Mouse (Mus musculus): ENCODE results near the gene Tubb2a.

DNA sequence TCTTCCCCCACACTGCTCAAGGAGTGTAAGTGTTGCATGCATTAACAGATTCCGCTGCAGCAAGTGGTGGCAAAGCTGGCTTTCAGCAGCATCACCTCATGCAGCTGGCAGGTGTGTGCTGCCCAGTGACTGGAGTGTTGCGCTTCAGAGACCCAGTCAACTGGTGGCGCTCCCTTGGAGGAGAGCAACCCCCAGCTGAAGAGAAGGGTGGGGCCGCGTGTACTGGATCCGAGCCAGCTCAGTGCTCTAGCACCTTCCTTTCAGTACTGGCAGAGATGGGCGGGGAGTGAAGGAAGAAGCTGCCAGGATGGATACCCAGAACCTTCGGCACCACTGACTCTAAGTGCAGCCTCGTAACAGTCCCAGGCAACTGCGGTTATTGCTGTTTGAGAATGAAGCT, 15.3 kb downstream of the Tubb2a start:
- TF ChIP-seq MXI1 (IDR thresholded peaks at IDR 0.05; ENCODE audit: low read depth, low read length) (no peak), MAX (IDR thresholded peaks at IDR 0.05; ENCODE audit: low read length) (no peak), CTCF (conservative IDR thresholded peaks at IDR 0.05 in 1 of 2, IDR thresholded peaks at IDR 0.05 in 1 of 2; ENCODE audit: low read depth in 2 of 2, low read length in 2 of 2) (no peak), NELFE (IDR thresholded peaks at IDR 0.05; ENCODE audit: low read depth, low read length) (no peak), POLR2A (IDR thresholded peaks at IDR 0.05; ENCODE audit: low read depth, low read length) (no peak), NRF1 (IDR thresholded peaks at IDR 0.05; ENCODE audit: low read depth, low read length) (no peak)
